Mouse (Mus musculus) myocyte (in vitro differentiated cells): Measurements from ENCODE around the gene Gpr50.

Experiments used
- CEBPB ChIP-seq: IDR thresholded peaks from 2 replicates; pipeline ENCODE4 v1.6.1; 2011; ENCODE audit warnings: mild to moderate bottlenecking, moderate library complexity; ENCODE audit not compliant: poor library complexity, insufficient read depth, severe bottlenecking
- E2F4 ChIP-seq: IDR thresholded peaks from one replicate; pipeline ENCODE4 v1.6.1; 2011; ENCODE audit warnings: mild to moderate bottlenecking, control low read depth, moderate library complexity; ENCODE audit not compliant: insufficient read depth
- MAX ChIP-seq: IDR thresholded peaks from one replicate; pipeline ENCODE4 v1.6.1; 2011; ENCODE audit warnings: low read depth, mild to moderate bottlenecking, control low read depth
- MYOD1 ChIP-seq, 3 experiments: IDR thresholded peaks; one replicate each; pipeline ENCODE4 v1.6.1; 2011; ENCODE audit warnings: control low read depth in 2 of 3, low read depth in 2 of 3, mild to moderate bottlenecking in 2 of 3, moderate library complexity in 1 of 3; ENCODE audit not compliant: insufficient read length in 2 of 3, control insufficient read depth in 1 of 3
- MYOG ChIP-seq, 3 experiments: IDR thresholded peaks; one replicate each; pipeline ENCODE4 v1.6.1; 2011; ENCODE audit warnings: control low read depth in 2 of 3, low read depth in 2 of 3, mild to moderate bottlenecking in 2 of 3; ENCODE audit not compliant: insufficient read length in 2 of 3, control insufficient read depth in 1 of 3, insufficient read depth in 1 of 3
- POLR2A ChIP-seq: IDR thresholded peaks from one replicate; pipeline ENCODE4 v1.6.1; 2011; ENCODE audit warnings: low read depth, mild to moderate bottlenecking, control low read depth, moderate library complexity; ENCODE audit not compliant: insufficient read length
- POLR2AphosphoS2 ChIP-seq: IDR thresholded peaks from one replicate; pipeline ENCODE4 v1.6.1; 2011; ENCODE audit warnings: low read depth, control low read depth; ENCODE audit not compliant: insufficient read length
- REST ChIP-seq: IDR thresholded peaks from one replicate; pipeline ENCODE4 v1.6.1; 2011; ENCODE audit warnings: mild to moderate bottlenecking, control low read depth, moderate library complexity; ENCODE audit not compliant: insufficient read depth, insufficient read length
- SRF ChIP-seq: IDR thresholded peaks from one replicate; pipeline ENCODE4 v1.6.1; 2011; ENCODE audit warnings: low read depth; ENCODE audit not compliant: control insufficient read depth, insufficient read length
- USF1 ChIP-seq: IDR thresholded peaks from one replicate; pipeline ENCODE4 v1.6.1; 2011; ENCODE audit warnings: low read depth, mild to moderate bottlenecking, control low read depth, moderate library complexity

DNA sequence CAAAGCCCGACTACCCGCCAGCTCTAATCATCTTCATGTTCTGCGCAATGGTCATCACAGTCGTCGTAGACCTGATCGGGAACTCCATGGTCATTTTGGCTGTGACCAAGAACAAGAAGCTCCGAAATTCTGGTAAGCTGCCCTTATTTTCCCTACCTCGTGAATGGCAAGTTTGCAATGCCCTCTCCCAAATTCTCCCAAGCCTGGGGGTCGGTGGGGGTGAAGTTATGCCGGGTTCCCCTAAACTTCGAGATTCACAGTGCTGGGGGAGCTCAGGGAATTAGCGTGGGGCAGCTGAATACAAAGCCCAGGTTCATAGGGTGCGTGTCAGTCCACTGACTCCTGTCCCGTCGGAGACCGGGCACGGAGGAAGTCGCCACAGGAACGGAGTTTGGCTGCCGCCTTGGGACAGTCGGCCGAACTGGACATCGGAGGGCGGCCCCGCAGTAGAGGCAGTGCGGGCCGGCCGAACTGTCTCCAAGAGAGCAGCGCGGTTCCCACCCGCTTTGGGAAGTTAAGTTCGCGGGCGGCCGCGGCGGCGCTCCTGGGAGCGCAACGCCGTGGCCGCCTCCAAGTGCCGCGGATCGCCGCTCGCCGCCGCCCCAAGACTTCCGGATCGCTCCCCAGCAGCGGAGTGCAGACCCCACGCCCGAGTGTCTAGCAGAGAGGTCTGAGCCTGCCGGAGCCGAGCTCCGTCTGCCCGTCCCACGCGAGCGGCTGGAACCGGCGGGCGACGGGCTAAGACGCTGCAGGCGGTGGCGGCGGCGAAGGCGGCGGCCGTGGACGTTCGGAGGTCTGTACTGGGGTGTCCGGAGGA lies 612 bp downstream of the Gpr50 start:
- TF ChIP-seq POLR2A: no peak
- no peak for TF ChIP-seq E2F4
- no peak for TF ChIP-seq MAX
- TF ChIP-seq CEBPB: no peak
- TF ChIP-seq MYOD1 (IDR thresholded peaks at IDR 0.05; ENCODE audit: control insufficient read depth in 1 of 3, insufficient read length in 2 of 3, low read depth in 2 of 3): no peak
- TF ChIP-seq REST: no peak
- TF ChIP-seq SRF: no peak
- TF ChIP-seq MYOG (IDR thresholded peaks at IDR 0.05; ENCODE audit: control insufficient read depth in 1 of 3, insufficient read depth in 1 of 3, insufficient read length in 2 of 3, low read depth in 2 of 3): no peak
- no peak for TF ChIP-seq POLR2AphosphoS2
- TF ChIP-seq USF1: no peak
